Mouse (Mus musculus) midbrain, embryonic 12.5 days (tissue): ENCODE measurements at regions not wholly inside any gene's neighbourhood (a gene's known extent, or its start where the extent isn't known, plus 50 kb on each side); places are given as distances from the start of the nearest gene placed in this dataset. TPM values are rescaled to one million over a fixed set of nuclear protein-coding genes. Genes with fewer than 3 reads are reported as not detected.

Source experiments
- ATAC-seq: fragments of 200-750 bp; cut with Nextera tagmentation; 2 replicates; pipeline ENCODE4 v1.8.0; 2017; ENCODE audit warnings: low read depth, moderate TSS enrichment, moderate library complexity; ENCODE audit not compliant: low FRiP score
- H3K27ac ChIP-seq: fragments of 300-500 bp; sonication (generic); replicated peaks from 2 replicates; pipeline ENCODE4 v1.5.1; 2016; ENCODE audit warnings: mild to moderate bottlenecking
- H3K27me3 ChIP-seq: fragments of 300-500 bp; sonication (generic); 2 replicates; pipeline ENCODE4 v1.6.1; 2016; ENCODE audit warnings: mild to moderate bottlenecking
- H3K36me3 ChIP-seq: fragments of 300-500 bp; sonication (generic); 2 replicates; pipeline ENCODE4 v1.6.1; 2016
- H3K4me1 ChIP-seq: fragments of 300-500 bp; sonication (generic); 2 replicates; pipeline ENCODE4 v1.6.1; 2016
- H3K4me2 ChIP-seq: fragments of 300-500 bp; sonication (generic); replicated peaks from 2 replicates; pipeline ENCODE4 v1.6.1; 2016; ENCODE audit warnings: mild to moderate bottlenecking, moderate library complexity
- H3K4me3 ChIP-seq: fragments of 300-500 bp; sonication (generic); 2 replicates; pipeline ENCODE4 v1.5.1; 2016; ENCODE audit warnings: mild to moderate bottlenecking
- H3K9ac ChIP-seq: fragments of 300-500 bp; sonication (generic); replicated peaks from 2 replicates; pipeline ENCODE4 v1.6.1; 2016; ENCODE audit warnings: mild to moderate bottlenecking, moderate library complexity
- H3K9me3 ChIP-seq: fragments of 300-500 bp; sonication (generic); 2 replicates; pipeline ENCODE4 v1.6.1; 2016; ENCODE audit warnings: mild to moderate bottlenecking
- WGBS: fragments of 180-500 bp; shearing (Covaris S2); methylation state at CpG from one replicate; pipeline ENCODE4 v1.1.7; 2016; 5-methylcytosine and 5-hydroxymethylcytosine counted together
- microRNA-seq: library from miRNA; unstranded; fragments of <30 nt; microRNA quantifications from one replicate; pipeline ENCODE4, GENCODE M21; 2017

DNA sequence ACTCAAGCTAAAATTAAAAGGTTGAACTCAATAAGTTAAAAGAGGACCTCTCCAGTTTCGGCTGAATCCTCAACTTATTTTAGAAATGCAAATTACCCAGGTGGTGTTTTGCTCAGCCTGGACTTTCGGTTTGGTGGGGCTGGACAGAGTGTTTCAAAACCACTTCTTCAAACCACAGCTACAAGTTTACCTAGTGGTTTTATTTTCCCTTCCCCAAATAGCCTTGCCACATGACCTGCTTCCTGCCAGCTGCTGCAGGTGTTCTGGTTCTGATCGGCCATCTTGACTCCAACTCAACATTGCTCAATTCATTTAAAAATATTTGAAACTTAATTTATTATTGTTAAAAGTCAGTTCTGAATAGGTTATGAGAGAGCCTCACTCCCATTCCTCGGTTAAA lies 62.0 kb upstream of the Adam6b start:
- H3K9ac ChIP-seq, result no peak overlapping the region
- WGBS, result 82% methylated on average over 4 of the region's 4 CpGs
- H3K27ac ChIP-seq, result no peak overlapping the region
- H3K4me2 ChIP-seq, result no peak overlapping the region
- no peak overlapping the region for H3K4me3 ChIP-seq
- no peaks in the 10 kb centered on the region for H3K4me1 ChIP-seq
- no peaks in the 10 kb centered on the region for H3K36me3 ChIP-seq
- ATAC-seq, result no peak
- H3K27me3 ChIP-seq, result no peaks in the 10 kb centered on the region
- H3K9me3 ChIP-seq, result peaks cover 12% of the 10 kb centered on the region; the same call in 1 of the 2 replicates

DNA sequence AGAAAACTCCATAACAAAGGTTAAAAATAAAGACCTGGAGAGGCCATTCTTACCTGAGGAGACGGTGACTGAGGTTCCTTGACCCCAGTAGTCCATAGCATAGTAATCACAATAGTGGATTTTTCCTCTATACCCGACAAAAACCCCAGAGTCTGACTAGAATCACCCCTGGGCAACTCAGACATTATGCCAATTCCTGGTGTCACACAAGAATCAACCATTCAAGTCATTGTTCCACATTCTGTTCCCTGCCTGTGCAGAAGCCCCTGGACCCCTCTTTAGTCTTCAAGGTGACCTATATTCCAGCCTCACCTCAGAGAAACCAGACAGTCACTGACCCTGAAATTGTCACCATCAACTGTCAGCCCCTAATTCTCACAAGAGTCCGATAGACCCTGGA lies 60.9 kb upstream of the Adam6b start:
- Histone ChIP-seq H3K4me1 (no peaks in the 10 kb centered on the region), H3K4me2 (no peak overlapping the region), H3K4me3 (no peak overlapping the region), H3K36me3 (no peaks in the 10 kb centered on the region), H3K27me3 (no peaks in the 10 kb centered on the region), H3K27ac (no peak overlapping the region), H3K9me3 (peaks cover 16% of the 10 kb centered on the region; the same call in 1 of the 2 replicates), H3K9ac (no peak overlapping the region)
- 77% methylated on average over 3 of the region's 3 CpGs for WGBS
- ATAC-seq, result no peak

DNA sequence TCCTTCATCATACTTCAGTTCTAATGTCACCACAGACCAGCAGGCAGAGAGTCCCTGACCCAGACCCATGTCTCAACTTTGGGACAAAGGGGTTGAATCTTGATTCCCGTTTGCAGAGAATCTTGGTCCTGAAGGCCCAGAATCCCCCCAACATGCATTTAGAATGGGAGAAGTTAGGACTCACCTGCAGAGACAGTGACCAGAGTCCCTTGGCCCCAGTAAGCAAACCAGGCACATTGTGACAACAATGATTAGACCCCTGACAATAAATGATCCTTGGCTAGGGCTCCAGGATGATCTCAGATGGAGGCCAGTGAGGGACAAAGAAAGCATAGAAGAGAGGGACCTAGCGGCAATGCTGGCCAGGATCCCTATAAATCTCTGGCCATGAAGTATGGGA lies 60.4 kb upstream of the Adam6b start:
- Histone ChIP-seq H3K36me3 (no peaks in the 10 kb centered on the region), H3K4me3 (no peak overlapping the region), H3K27ac (no peak overlapping the region), H3K27me3 (no peaks in the 10 kb centered on the region), H3K9me3 (peaks cover 16% of the 10 kb centered on the region; the same call in 1 of the 2 replicates), H3K4me2 (no peak overlapping the region), H3K9ac (no peak overlapping the region), H3K4me1 (no peaks in the 10 kb centered on the region)
- WGBS, result 86% methylated on average over 2 of the region's 2 CpGs
- ATAC-seq, result no peak

DNA sequence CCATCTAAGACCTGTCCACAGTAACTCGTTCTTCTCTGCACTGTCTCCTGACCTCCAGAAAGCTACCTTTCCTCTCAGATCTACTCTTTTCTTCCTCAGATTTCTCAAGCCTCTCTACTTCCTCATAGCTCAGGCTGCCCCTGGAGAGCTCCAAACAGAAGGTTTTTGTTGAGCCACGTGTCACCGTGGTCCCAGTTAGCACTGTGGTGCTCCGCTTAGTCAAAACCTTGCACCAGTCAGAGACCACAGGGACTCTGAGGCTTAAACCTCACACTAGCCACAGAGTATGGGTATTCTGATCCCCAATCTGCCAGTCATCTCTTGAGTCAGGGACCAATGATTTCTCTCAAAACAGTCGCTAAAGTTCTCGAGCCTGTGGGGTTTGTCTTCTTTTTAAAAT lies 59.0 kb upstream of the Adam6b start:
- H3K9ac ChIP-seq, result no peak overlapping the region
- H3K4me3 ChIP-seq, result no peak overlapping the region
- WGBS, result 83% methylated on average over 6 of the region's 6 CpGs
- H3K4me2 ChIP-seq, result no peak overlapping the region
- ATAC-seq, result no peak
- H3K27ac ChIP-seq, result no peak overlapping the region
- no peaks in the 10 kb centered on the region for H3K36me3 ChIP-seq
- H3K27me3 ChIP-seq, result no peaks in the 10 kb centered on the region
- peaks cover 18% of the 10 kb centered on the region for H3K9me3 ChIP-seq
- no peaks in the 10 kb centered on the region for H3K4me1 ChIP-seq

Small RNA genes lying in the stretch of these regions (microRNA-seq; reads per million reads assigned to microRNA genes)
- not detected for gene Gm22175
- gene Gm24022, result not detected
- gene Gm25747, result not detected
